Mouse (Mus musculus) hindlimb bud, embryonic 11.5 days (tissue): ENCODE measurements around the gene Plac9b.
"Not testable (repeated sequence)": the region's sequence is repeated elsewhere in the genome, so short reads cannot be mapped to it uniquely, and the experiment has no call there.

Experiments used
- DNase-seq: peaks from one replicate; pipeline ENCODE4 v3.0.0-alpha.2; 2012; ENCODE audit warnings: low read depth, low spot score; ENCODE audit errors: extremely low spot score

The Plac9b gene

DNA sequence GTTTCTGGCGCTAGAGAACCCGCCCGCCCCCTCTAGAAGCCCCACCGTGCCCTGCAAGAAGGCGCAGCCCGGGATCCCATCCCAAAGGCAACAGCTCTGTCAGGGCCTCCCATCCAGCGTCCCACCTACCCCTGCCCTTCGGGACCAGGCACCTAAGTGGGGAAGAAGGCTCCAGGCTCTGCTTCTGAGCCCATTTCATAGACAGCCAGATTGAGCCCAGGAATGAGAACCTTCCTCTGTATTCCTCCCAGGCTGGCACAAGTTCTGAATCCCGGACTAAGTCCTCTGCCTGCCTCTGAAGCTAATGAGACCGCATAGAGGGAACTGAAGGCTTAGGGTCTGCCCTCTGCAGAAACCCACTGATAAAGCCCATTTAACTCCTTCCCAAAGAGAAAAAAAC, at the start of gene Plac9b:
TSS of gene Plac9b (minus strand) at position 101 of the 400 bp plus-strand sequence.
- not testable (repeated sequence) for DNase-seq

GRCm38 (mm10) chr14:26216233-26217000, 34.1 kb upstream of the Plac9b start:
- DNase-seq = not testable (repeated sequence)

- not testable (repeated sequence) for DNase-seq
Measured at GRCm38 (mm10) chr14:26206926-26207247, 24.6 kb upstream of the Plac9b start, which contains the start of gene Tmem254b. Tmem254b (minus strand) TSS chr14:26207041.

DNA sequence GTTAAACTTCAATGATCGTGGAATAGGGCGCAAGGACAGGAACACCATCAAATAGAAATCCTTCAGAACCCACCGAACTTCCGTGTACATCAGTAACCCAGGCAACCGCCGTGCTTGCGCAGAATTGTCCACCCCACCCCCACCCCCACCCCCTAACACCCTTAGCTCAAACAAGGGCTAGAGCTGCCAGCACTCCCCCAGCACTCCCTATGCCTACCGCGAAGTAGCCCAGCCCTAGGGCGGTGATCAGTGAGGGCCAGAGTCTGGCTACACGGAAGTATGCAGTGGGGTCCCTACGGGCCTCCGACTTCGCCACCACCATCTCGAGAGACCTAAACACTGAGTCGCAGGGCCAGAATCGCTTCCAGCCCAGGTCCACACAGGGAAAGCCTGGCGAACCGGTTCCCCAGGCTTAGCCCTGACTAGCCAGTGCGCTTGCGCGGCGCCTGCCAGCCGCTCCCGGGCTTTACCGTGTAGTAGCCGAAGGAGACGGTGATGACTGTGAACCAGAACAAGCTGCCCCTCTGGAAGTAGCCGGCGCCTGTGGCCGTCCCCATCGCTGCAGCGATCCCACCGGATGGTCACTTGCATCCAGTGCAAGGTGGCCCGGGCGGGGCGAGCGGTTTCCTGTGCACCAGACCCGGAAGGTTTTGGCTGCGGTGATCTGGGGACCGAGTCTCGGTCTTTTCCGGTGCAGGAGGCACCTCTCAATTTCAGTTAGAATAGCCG, 24.1 kb upstream of the Plac9b start:
- DNase-seq = not testable (repeated sequence)

- DNase-seq = not testable (repeated sequence)
Measured at GRCm38 (mm10) chr14:26197851-26198250, 15.6 kb upstream of the Plac9b start.

DNA sequence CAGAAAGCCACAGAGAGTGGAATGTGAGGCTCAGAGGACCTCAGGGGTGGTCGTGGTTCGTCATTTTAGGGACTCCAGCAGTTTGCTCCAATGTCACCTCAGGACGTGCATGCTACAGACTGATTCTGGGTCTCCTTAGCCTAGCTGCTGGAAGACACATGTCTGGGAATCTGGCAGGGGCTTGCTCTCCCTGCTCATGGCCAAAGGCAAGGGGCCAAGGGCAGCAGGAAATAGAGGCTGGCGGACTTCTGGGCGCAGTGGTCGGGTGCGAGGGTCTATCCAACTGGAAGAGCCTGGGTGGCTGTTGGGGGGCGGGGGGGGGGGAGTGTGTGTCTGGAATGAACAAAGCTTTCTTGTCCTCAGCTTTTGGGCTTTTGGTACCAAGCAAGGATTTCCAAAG, 6.1 kb upstream of the Plac9b start:
- not testable (repeated sequence) for DNase-seq

GRCm38 (mm10) chr14:26186638-26187037, 4.4 kb upstream of the Plac9b start:
- DNase-seq = not testable (repeated sequence)

DNA sequence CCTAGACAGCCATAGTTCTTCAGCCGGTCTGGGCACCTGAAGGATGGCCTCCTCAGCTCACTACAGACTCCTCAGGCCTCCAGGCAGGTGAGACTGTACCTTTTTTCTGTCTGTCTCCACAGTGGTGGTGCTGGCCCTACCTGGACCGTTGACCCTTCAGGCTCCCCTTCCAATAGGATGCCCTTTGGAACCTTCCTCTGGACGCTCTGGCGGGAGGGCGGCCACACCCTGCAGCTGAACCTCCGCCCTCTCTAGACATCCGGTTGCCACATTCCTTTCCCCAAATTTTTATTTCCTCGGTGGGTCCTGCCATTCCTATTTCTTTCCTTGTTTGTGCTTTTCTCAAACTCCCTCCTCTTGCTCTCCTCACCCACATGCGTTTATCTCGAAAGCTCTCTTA, 620 bp downstream of the Plac9b start:
- not testable (repeated sequence) for DNase-seq

GRCm38 (mm10) chr14:26175028-26175427, 7.3 kb downstream of the Plac9b start:
- DNase-seq = not testable (repeated sequence)

DNA sequence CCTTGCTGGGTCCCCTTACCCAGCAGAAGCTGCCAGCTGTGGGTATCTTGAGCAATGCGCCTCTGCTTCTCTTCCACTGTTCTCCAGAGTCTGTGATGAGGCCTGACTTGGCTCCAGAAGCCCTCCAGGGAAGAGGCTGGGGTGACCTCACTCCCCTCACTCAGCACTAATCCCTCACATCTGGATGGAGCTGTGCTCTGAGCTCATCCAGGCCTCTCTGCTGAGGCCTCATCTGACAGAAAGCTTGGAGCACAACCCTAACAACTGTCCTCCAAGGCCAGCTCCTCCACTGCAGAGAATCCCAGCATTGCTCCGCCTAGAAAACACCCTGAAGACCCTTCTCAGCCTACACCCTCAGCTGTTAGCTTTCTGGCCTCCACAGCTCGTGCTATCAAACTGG, 8.3 kb downstream of the Plac9b start:
- DNase-seq = not testable (repeated sequence)

DNA sequence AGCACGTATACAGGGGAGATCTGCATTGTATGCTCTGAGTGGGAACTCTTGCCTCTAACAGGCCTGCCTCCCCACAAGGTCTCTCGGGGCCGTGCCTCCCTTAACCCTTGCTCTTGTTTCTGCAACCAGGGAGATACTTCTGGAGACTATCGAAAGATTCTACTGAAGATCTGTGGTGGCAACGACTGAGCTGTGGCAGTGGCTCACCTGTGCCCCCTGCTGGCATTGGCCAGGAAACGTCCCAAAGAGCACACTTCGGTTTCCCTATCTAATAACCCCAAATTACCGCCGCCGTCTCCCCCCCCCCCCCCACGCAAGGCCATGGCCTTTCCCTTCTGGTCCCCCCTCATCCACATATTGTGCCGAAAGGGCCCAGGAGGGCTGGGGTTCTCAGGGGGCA, 17.0 kb downstream of the Plac9b start:
- not testable (repeated sequence) for DNase-seq

GRCm38 (mm10) chr14:26162423-26162822, 19.9 kb downstream of the Plac9b start:
- not testable (repeated sequence) for DNase-seq

- DNase-seq = not testable (repeated sequence)
Measured at GRCm38 (mm10) chr14:26161156-26161555, 21.1 kb downstream of the Plac9b start.

DNA sequence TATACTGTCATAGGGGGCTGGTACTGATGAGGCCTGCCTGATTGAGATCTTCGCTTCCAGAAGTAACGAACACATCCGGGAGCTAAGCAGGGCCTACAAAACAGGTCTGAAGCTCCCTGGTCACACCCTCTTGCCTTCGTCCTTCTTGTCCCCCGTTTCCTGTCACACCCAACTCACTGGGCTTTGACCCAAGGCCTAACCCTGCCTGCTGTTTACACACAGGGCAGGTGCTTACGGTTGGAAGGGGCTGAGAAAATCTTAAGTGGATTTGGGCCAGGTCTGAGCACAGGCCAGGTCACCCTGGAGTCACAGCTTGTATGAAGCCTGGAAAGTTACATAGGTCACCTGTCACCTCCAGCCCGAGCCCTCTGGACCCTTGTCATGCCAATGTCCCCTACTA, 26.2 kb downstream of the Plac9b start:
- DNase-seq = not testable (repeated sequence)

DNA sequence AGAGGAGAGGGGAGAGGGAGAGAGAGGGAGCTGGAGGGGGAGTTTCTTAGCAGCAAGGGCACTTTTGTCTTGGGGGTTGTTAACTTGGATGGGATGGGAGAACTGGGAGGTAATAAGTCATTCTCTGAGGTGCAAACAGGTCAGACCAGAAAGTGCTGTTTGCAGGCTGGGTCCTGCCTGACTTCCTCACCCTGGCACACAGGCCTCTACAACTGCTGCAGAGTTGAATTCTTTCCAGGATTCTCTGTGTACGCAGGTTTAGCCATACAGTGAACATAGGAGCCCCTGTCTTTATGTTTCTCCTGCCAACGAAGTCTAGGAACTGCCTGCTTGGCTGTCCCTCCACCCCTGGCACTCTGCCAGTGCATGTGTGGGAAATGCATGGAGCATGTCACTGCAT, 35.2 kb downstream of the Plac9b start:
- DNase-seq = not testable (repeated sequence)

GRCm38 (mm10) chr14:26119095-26119494, 63.2 kb downstream of the Plac9b start:
- DNase-seq = not testable (repeated sequence)

DNA sequence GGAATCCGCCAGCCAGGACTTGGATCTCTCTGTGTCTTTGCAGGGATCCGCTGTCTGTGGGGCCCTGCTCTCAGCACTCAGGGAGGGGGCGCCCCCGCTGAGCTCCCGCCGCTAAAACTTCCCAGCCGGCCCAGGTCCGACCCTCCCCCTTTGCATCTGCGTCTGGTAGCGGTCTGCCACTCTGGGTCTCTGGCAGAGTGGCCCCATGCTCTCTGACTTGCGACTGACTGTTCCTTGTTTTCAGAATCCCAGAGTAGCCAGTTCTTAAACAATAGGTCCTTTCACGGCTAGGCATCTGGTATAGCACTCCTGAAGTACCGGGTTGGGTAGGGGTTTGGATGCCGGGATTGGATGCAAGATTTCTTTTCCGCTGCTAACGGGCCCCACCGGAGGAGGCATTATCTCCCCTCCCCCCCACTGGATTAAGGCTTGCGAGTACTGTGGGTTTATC, 63.7 kb downstream of the Plac9b start:
- DNase-seq = not testable (repeated sequence)

DNA sequence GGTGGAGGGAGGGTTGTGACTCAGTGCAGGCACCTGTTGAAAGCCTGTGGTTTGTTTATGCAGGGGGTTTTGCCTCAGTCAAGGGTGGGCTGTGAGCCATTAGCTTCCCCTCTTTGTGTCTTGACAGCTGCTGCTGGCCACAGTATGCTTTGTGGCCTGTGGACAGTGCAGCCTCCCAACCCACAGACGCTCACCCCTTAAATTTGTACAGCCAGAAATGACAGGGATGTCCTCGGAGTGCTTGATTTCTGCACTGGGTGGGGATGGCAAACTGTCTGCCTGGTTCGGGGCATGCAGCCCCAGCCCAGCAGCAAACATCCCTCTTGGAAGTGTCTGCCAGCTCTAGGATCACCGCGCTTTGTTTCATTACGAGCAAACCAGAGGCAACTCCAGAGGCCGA, 64.1 kb downstream of the Plac9b start, which contains the start of gene Duxbl2:
TSS of gene Duxbl2 (plus strand) at position 200 of the 400 bp plus-strand sequence.
- not testable (repeated sequence) for DNase-seq
